Mouse (Mus musculus): ENCODE data around the gene Zim1.

Zim1 gene

DNA sequence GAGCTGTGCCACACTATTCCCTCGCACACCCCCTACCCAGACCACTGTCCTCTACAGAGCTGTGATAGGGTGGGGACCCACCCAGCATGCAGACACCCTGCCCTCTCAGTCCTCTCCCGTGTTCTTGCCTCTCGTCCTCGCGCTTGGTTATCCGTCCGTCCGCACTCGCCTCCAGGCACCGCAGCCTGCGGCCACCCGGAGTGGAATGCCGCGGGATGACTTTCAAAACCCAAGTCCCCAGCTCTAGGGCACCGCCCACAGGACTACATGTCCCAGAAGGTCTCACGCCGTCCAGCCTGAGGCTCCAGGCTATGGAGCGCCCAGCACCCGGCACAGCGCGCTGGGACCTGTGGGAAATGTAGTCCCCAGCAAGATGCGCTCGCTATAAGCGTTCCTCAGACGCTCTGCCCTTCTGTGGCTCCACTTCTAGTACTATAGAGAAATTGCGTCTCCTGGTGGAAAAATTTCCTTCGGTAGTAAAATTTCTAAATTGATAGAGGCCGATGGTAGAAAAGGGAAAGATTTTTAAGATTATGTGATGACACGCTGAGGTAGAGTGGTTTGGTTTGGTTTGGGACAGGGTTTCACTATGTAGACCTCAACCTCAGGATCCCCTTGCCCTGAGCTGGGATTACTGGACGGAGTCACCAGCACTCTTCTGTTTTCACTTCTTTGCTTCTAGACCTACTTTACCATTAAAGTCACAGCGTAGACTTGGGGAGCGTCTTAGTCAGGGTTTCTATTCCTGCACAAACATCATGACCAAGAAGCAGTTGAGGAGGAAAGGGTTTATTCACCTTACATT, at the start of gene Zim1:
Zim1 (minus strand) TSS at position 210 of the 805 bp plus-strand sequence.
- peak; percentile 76 for DNase-seq

DNA sequence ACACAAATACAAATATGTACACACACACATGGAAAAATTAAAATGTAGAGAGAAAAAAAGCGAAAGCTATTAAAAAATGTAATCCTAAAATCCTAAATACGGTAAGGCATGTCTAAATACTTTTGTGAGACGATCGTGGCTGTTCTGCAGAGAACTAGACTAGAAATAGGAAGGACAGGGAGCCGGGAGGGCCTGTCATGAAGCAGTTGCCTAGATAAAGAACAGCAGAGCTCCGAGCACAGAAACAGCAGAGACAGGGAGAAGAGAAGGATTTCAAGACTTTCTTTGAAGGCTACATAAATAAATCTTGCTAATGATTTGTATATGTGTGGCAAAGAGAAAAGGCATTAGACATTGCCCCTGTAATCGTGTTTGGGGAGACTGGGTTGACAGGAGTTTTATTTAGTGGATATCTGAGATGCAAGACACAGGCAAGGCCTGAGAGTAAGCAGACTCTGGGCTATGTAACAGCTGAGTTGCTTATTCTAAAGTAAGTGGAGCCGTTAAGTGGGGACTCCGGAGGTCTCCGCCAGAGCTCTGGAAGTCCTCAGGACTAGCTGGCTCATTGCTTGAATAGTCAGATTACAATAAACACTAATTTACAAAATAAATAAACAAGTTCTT, 48.1 kb upstream of the Zim1 start:
- no peak for DNase-seq

DNA sequence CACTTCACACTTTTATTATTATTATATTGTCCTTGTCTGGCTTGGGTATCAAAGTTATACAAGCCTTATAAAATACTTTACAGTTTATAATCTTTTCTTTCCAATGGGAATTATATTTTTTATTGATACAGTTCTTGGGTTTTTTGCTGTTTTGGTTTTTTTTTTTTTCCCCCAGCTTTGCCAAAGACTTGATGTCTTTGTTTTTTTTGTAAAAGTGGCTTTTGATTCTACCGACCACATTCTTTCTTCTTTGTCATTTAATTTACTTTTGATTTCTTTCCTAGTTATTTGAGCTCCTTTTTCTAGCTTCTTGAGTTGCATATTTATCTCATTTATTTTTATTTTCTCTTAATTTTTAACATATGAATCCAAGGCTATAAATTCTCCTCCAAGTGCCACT, 39.8 kb upstream of the Zim1 start:
- no peak for DNase-seq

DNA sequence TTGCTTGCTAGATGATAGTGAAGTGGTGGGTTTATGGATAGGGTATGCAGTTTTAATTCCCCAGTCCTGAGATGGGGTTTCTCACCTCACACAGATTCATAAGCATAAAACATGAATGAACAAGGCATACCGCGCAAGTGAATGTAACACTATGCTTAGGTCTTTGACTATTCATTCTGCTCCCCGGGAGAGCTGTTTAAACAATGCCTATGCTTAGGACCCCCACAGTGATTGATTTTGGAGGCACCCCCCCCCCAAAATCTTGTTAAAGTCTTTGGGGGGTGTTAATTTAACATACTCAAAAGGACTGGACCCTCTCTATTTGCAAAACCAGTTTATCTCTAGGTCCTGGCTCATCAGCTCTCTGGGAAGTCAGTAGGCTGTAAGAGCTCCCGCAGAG, 35.7 kb upstream of the Zim1 start:
- no peak for DNase-seq

DNA sequence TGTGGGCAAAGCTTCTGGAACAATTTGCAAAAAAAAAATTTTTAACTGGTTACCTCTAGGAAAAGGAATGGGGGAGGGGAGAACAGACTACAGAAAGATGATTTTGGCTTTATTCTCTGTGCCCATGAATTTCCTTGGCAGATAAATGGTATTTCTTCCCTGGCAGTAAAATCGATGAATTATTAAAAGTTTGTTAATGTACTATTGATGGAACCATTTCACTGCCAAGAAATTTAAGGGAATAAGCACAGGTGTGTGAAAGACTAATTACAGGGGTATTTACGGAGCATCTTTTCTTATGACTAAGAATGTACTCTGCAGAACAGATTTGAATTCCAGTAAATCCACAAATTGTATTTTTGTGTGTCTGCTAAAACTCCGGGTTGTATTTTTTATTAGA, 35.1 kb upstream of the Zim1 start:
- no peak for DNase-seq

DNA sequence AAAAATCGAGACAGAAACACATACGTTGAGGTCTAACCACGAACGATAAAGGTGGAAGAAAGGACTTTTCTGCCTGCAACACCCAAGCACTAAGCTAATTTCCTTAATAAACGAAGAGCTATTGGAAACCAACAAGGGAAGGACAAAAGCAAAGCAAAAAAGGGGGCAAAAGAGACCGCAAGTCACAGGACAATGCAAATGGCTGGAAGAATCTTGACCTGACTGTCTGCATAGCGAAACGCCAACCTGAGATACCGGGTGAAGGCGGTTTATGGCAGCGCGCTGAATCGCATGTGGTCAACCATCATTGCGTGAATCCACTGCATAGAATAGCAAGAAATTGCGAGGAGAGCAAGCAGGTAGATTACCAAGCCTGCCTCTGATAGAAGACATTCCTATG, 34.6 kb upstream of the Zim1 start:
- DNase-seq = no peak

DNA sequence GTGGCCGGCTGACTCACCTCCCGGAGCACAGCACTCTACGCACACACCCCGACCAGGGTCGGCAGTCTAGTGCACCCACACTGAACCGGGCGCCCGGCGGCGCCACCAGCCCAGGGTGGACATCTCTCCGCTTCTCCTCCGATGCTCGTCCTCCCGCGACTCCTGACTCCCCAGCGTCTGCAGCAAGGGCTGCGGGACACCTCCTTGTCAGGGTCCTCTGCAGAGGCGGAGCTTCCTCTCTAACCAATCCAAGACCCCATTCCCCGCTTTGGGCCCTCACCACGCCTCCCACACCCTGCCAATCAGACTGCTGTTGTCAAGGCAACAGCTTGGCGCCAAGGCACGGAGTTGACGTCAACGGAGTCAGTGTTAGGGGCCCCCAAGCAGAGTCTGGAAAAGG, 34.0 kb upstream of the Zim1 start, which contains the start of the genes Peg3 and Usp29:
Peg3 (minus strand) TSS at position 191 of the 400 bp plus-strand sequence.
Usp29 (plus strand) TSS at position 338 of the 400 bp plus-strand sequence.
- peak; percentile 53 for DNase-seq

DNA sequence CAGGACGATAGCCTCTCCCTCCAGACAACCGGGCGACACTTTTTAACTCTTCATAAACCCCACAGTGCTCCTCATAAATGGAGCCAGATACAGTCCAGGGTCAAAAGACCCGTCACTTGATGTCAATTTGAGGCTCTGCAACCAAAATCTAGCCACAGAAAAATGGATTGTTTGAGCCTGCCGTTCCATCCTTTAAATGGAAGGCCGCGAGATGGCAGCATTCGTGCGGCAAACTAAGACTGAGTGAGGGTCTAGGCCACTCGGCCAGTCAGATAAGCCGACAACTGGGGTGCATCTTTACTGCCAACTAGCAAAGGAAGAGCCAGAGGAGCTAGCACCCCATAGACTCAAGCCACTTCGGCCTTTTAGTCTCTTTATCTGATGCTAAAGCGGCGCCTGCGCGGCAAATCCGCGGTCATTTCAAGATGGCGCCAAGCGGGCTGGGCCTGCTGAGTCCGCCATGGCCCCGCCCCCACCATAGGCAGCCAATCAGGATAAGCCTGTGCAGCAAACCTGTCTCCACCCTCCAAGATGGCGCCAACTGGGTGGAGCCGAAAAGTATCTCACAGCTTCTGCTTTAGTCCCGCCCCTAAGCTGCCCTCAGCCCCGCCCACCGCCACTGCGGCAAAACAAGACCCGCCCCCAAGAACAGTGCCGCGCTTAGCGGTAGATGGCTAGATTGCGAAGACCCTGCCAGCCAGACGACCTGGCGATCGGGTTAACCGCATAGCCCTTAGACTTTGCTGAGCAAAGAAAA, 33.0 kb upstream of the Zim1 start:
- peak; percentile 92 for DNase-seq

DNA sequence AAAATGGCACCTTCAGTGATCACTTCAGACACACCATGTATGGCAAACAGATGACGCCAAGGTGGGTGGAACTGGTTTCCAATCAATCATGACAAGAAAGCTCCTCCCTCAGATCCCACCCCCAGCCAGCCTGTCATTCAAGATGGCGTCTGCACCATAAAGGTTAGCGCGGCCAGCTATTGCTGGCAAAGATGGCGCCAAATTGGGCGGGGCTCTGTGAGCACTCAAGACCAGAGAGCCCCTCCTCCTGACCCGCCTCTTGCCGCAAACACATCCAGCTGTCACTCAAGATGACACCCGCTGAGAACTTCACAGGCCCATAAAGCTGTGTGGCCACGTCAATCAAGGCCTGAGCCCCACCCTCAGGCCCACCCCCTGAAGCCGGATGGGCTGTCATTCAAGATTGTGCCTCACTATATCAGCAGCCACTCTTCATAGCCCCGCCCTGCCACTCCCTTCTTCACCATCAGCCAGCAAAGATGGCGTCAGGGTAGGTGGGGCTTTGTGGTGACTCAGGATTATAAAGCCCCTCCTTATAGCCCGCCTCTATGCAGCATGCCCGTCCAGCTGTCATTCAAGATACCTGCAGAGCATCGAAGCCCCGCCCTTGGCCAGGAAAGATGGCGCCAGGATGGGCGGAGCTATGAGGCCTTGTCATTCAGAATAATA, 32.1 kb upstream of the Zim1 start:
- peak; percentile 84 for DNase-seq

DNA sequence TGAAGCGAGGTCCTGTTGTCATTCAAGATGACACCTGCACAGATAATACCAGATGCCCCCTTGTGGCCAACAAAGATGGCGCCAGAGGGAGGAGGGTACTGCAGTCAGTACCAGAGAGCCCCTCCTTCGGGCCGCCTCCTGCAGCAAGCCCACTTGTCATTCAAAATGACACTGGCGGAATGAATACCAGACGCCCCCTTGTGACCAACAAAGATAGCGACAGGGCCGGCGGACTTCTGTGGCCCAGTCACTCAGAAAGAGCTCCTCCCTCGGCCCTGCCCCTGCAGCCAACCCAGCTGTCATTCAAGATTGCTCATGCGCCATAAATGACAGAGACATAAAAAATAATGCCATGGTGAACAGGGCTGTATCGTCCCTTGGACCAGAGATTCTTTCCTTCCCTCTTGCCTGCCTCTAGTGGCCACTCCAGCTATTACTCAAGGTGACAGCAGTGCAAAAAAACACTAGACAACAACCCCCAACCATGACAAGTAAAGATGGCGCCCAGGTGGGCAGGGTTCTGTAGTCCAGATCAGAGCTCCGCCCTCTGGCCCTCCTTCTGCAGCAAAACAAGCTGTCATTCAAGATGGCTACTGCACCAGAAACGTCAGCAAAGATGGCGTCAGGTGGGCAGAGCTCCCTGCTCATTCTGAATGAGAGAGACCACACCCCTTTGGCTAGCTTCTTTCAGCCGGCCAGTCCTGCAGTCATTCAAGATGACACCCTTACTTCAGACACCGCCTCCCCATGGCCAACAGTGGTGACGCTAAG, 31.3 kb upstream of the Zim1 start:
- DNase-seq = peak; percentile 66

DNA sequence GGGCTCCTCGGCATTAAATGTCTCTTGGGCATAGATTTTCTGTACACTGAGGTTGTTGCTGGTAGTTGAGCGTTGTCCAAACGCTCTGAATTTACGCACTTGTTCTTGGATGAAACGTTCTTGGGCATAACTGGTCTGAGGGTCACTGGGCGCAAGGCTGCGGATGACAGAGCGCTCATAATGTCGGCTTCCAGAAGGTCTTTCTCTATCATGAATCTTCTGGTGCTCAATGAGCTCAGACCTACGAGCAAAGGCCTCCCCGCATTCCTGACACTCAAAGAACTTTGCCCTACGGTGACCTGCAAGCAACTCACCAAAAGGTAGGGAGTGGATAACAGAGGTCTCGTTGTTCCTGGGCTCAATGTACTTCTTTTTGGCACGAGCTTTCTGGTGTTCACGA, 13.1 kb upstream of the Zim1 start:
- DNase-seq = no peak

DNA sequence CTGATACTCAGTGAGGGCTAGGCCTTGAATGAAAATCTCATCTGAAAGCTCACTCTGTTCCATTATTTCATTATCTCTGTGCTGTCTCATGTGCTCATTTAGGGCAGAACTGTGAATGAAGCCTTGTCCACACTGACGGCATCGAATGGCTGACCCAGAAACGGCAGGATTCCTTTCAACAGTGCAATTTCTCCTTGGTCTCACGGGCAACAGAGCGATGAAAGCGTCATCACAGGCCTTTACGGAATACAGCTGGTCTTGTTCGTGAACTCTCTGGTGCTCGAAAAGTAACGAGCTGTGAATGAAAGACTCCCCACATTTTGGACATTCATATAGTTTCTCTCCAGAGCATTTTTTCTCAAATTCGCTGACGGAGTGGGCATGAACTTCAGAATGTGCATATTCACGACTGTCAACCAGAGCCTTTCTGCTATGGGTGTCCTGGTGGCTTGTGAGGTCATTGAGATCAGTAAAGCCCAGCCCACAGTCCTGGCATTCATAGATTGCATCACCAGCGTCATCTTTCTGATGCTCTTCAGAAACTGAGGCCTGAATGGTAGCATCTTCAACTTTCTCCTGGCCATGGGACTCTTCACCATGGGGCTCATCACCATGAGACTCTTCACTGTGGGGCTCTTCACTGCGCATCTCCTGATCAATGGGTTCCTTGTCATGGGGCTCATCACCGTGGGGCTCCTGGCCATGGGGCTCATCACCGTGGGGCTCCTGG, 12.4 kb upstream of the Zim1 start:
- DNase-seq = no peak

DNA sequence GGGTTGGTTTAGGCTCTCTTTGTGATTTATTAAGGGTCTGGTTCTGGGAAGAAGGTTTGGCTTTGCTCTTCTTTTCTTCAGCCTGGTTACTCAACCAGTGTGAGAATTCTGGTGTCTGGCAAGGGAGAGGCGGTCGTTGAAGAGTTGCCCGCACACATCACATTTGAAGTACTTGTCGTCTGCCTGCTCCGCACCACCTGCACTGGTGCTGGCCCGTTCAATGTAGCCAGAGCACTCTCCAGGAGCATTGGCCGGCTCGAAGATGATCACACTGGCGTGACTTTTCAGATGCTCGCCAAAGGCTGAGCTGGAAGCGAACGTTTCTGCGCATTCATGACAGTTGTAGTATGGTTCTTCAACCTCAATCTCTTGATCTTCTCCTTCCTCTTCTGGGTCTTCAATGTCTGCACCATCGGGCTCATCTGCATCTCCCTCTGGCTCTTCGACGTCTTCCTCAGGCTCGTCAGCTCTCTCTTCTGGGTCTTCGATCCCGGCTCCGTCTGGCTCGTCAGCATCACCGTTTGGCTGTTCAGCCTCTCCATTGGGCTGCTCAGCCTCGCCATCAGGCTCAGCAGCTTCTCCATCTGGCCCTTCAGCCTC, 11.3 kb upstream of the Zim1 start:
- DNase-seq = no peak

DNA sequence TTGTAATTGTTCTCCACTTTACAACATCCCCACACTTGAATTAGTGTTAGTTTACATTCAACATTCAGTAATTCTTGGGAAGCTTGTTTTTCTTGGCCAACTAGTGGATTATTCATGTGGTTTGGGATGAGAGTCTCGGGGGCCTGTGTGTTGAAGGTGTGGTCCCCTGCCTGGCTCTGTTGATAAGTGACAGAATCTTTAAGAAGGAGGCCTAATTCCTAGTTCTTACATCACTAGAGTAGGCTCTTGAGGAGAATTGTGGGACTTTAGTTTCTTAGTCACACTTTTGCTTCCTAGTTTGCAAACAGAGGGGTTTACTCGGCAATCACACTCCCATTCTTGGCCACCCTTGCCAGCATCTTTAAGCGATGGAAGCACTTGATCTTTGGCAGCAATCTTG, 3.0 kb upstream of the Zim1 start:
- no peak for DNase-seq

DNA sequence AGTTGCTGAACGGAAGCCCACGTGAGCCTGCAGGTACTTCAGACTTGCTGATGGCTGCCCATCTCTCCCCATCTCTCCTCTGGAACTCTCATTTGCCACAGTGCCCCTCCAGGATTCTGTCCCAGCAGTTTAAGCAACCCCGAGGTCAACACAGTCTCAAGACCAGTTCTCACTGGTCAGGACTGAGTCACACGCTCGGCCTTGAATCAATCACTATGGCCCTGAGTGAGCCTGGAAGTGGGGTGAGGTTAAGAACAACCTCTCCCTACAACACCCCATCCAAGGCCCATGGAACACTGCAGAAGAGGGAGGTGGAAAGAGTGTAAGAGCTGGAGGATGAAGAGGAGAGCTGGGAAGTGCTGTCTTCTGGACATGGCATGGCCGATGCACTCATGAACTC, 10.7 kb downstream of the Zim1 start:
- DNase-seq = no peak

DNA sequence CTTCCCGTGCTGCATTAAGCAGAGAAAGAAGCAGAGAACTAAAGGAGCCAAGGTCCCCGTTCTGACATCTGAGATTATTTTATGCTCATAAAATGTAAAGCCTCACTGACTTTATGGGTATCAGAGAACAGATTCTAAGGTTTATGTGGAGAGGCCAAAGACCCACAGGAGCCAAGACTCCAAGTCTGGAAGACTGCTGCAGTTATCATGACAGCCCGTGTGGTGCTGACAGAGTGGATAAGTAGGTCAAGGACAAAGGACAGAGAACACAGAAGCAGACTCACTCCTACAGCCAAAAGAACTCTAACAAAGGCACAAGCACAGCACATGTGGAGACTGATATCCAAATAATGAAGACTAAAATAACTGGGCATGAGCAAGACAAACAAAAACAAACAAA, 29.5 kb downstream of the Zim1 start:
- DNase-seq = no peak

DNA sequence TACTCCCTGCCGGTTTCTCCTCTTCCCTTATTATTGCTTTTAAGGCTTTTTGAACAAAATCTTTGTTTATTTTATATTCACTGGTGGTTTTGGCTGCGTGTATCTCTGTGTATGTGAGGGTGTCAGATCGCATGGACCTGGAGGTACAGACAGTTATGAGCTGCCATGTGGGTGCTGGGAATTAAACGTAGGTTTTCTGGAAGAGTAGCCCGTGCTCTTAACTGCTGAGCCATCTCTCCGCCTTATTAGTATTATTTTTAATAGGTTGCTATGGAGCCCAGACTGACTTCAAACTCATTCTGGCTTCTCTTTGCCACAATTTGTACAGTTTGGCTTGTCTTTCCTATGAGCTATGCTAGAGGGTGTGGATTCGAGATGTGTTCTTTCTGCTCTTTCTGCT, 32.8 kb downstream of the Zim1 start:
- no peak for DNase-seq

DNA sequence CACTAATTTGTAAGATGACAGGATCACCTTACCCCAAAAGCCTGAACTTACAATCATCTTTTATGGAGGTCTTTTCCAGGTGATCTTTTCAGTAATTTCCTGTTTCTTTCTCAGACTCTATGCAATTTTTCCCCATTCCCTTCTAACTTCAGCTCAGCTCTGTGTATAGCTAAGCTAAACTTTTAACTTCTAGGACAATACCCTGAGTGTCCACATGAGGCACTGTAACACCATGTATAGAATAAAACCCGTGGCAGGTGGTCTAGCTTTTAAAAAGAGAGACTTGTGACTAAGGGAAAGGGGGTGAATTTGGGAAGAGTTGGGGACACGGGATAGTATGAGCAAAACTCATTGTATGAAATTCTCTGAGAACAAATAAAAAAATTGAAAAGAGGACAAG, 36.6 kb downstream of the Zim1 start:
- no peak for DNase-seq

DNA sequence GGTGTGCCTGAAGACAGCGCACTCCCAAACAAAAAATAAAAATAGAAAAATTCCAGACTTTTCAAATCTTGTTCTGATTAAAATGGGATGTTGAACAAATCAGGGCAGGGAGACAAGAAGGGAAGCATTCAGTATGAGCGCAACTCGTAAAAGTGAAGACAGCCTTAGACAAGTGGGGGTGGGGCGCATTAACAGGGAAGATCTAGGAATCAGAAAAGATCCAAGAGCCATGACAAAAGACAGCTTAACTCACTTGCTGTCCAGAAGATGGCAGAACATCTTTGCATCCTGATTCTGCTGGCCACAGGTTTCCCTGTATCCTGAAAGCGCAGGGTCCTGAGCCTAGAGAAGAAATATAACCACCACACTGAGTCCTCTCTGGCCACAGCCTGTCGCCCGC, 37.6 kb downstream of the Zim1 start:
- DNase-seq = no peak

DNA sequence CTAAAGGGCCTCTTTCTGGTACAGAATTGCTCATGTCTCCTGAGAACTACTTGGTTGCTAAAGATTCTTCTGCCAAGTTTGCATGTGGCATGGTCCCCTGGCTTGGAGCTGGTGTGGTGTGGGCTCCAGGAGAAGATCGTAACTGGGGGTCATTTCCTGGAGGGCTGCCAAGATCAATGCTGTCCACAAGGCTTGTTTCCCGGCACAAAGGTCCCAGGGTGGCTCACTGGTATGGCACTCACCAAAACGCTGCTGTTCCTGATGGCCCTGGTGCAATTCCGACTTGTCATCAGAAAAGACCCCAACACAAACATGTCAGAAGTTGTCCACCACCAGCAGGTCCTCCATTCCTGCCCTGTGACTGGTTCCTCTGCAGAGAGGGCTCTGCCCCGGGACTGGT, 44.1 kb downstream of the Zim1 start:
- DNase-seq = no peak

DNA sequence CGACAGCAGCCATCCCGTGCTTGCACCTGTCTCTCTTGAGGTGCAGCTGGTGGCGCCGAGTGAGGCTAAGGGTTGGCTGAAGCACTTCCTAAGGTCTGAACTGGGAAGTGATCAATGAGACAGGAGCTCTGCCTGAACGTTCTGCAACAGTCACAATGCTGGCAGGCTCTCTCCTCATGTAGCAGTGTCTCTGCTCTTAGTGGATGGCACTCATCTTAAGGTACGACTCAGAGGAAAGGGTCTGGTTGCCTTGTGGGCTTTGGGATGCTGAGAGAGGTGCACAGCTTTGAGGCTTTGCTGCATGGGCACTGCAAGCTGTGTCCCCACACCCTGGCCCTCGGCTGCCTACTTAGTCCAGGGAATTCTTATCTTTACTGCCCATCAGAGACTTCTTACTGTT, 45.0 kb downstream of the Zim1 start:
- no peak for DNase-seq

All from kidney, adult 18-20 months (tissue).